Mouse (Mus musculus): ENCODE measurements around the gene Ncor2.
A peak's percentile ranks its signal among the peaks of the same experiment; 100 is the strongest.

The Ncor2 gene

DNA sequence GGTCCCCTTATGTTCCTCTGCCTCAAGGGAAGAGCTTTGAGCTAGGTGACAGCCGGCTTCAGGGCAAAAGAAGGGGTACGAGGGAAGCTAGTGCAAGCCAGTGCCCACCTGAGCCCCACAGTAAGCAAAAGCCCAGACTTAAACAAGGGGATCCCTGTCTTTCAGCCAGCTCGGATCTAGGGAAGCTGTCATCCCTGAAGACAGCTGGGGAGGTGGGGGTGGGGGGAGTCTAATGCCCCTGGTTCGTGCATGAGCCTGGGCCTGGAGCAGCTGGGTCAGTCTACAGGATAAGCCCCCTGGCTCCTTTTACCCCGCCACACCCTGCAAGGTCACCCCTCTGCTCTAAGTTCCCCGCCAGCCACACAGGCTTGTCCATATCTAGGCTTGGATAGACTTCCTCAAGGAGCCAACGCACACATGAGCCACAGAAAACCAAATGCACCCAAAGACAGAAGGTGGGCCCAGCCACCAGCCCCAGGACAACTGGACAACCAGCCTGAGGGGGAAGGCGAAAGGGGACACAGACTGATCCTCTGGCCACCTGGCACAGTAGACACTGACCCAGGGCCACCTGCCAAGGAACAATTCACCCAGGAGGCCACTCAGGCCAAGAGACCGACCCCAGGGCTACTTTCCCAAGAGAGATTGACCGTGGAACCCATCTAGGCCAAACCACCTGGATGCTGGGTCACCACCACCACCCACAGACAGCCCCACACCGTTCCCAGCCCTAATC lies 8.7 kb downstream of the Ncor2 start:
- no peak for DNase-seq (ENCODE audit: low spot score in 2 of 2)

GRCm38 (mm10) chr5:125168101-125168500 lies 10.9 kb downstream of the Ncor2 start:
- DNase-seq (ENCODE audit: low spot score in 2 of 2), result no peak

DNA sequence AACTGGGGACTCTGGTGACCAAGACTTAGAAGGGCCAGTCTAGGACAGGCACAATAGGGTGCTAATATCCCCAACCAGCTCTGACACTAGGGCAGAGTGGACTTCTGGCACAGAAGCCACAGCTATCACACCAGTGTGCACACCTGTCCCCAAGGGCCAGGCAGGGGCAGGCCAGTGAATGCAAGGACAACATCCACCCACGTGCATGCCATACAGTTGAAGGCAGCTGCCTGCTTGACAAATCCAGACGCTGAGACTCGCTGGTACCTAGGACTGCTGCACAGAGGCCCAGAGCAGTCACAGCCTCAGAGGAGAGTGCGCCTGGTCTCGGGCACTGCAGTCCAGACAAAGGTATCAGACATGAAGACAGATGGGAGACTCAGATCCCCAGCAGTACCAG lies 11.5 kb downstream of the Ncor2 start:
- no peak for DNase-seq (ENCODE audit: low spot score in 2 of 2)

GRCm38 (mm10) chr5:125165993-125166392 lies 13.0 kb downstream of the Ncor2 start:
- no peak for DNase-seq (ENCODE audit: low spot score in 2 of 2)

- DNase-seq (ENCODE audit: low spot score in 2 of 2), result peak in 1 of 2 experiments; percentile 41
Observed at GRCm38 (mm10) chr5:125164465-125165167, 14.4 kb downstream of the Ncor2 start.

GRCm38 (mm10) chr5:125163441-125164050 lies 15.5 kb downstream of the Ncor2 start:
- DNase-seq (ENCODE audit: low spot score in 2 of 2), result no peak

GRCm38 (mm10) chr5:125162461-125162860 lies 16.6 kb downstream of the Ncor2 start:
- no peak for DNase-seq (ENCODE audit: low spot score in 2 of 2)

DNA sequence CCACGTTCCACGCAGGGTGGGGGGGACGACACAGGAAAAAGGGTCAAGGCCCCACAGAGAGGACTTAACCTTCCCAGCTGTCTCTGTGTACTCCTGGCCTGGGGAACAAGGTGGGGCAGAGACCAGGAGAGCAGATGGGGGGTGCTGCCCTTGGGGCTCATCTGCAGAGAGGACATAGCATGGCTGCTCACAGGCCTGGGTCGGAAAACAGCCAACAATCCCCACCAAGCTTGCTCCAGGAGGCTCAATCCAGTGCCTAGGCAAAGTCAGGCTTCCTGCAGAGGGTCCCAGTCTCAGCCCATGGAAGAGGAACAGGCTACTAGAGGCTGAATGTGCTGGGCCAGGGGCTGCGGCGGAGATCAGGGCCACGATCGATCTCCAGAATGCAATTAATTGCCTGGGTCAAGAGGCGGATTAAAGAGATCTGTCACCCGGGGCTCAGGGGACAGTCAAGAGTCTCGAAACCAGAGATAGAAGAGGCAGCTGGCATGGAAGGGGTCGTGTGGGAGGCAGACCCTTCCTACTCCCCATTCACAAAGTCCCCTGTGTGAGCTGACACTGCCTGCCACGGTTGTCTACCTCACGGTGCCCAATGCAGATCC lies 19.1 kb downstream of the Ncor2 start:
- no peak for DNase-seq (ENCODE audit: low spot score in 2 of 2)

DNA sequence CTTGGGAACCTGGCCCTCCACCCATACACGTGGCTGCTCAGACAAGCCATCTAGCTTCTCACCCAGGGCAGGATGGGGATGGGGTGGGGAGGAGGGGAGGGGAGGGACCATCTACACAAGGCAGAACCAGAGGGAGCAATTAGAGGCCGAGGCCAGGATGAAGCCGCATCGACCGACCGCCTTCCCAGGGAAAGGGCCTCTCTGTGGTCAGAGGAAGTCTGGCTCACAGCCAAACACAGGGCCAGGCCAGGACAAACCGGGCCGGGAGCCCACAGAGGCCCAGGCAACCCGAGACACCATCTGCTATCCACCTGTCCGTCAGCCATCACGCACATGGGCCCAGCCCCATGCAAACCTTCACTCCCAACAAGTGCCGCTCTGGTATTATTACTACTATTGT lies 19.7 kb downstream of the Ncor2 start:
- no peak for DNase-seq (ENCODE audit: low spot score in 2 of 2)

- peak in 1 of 2 experiments; percentile 48 for DNase-seq (ENCODE audit: low spot score in 2 of 2)
Observed at GRCm38 (mm10) chr5:125158232-125158961, 20.6 kb downstream of the Ncor2 start.

GRCm38 (mm10) chr5:125157375-125158033 lies 21.5 kb downstream of the Ncor2 start:
- no peak for DNase-seq (ENCODE audit: low spot score in 2 of 2)

GRCm38 (mm10) chr5:125156418-125157205 lies 22.4 kb downstream of the Ncor2 start:
- no peak for DNase-seq (ENCODE audit: low spot score in 2 of 2)

DNA sequence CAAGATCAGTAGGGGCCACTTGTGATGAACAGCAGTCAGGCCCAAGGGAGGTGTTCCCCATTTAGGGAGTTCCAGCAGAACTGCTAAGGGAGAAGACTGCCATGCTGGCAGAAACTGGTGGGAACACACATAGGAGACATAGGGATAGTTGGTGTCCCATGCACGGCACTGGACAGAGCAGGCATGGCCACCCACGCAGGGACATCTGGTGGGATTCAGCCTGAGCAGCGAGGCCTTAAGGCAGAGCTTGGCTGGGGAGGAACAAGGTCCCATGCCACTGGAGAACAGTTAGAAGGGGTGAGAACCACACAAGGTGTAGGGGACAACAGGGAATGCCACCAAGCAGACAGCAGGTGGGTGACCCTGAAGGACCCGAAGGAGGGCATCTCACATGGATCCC lies 23.6 kb downstream of the Ncor2 start:
- no peak for DNase-seq (ENCODE audit: low spot score in 2 of 2)

- DNase-seq (ENCODE audit: low spot score in 2 of 2), result no peak
Observed at GRCm38 (mm10) chr5:125154989-125155388, 24.0 kb downstream of the Ncor2 start.

DNA sequence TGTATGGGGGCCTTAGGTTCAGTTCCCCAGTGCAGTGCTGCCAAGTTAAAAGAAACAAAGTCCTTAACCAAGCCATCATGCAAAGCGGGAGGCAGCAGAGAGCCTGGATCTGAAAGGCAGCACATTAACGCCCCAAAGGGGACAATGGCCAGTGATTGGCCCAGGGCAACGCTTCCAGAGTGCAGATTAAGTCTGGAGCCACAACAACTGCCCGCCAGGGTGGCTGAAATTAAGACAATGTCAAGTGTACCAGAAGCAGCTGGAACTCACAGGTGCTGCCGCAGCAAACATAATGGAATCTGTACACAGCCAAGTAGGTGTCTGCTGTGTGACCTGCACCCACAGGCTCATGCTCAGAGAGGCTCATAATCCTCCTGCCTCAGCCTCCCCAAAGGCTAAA lies 24.8 kb downstream of the Ncor2 start:
- no peak for DNase-seq (ENCODE audit: low spot score in 2 of 2)

DNA sequence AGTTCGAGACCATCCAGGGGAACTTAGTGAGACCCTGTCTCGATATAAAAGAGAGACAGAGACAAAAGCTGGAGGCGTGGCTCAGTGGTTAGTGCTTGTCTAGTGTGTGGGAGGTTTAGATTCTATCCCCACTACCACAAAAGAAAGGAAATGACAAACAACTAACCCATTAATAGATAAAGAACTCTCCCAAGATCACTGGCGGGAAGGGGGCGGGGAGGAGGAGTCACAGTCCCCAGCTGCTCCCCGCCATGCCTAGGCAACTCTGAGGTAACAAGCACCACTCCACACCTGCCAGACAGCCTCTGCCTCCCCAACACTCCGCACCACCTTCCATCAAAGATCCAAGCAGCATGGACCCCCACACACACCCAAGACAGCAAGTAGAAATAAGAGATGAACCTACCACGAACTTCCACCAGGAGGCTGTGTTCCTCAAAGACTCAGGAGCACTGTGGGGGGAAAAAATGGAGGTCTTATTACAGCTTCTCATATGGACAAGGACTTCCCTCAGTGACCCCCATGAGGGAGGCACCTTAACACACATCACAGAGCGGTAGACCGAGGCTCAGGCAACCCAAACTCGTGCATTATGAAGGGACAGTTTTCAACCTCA lies 25.7 kb downstream of the Ncor2 start:
- no peak for DNase-seq (ENCODE audit: low spot score in 2 of 2)

DNA sequence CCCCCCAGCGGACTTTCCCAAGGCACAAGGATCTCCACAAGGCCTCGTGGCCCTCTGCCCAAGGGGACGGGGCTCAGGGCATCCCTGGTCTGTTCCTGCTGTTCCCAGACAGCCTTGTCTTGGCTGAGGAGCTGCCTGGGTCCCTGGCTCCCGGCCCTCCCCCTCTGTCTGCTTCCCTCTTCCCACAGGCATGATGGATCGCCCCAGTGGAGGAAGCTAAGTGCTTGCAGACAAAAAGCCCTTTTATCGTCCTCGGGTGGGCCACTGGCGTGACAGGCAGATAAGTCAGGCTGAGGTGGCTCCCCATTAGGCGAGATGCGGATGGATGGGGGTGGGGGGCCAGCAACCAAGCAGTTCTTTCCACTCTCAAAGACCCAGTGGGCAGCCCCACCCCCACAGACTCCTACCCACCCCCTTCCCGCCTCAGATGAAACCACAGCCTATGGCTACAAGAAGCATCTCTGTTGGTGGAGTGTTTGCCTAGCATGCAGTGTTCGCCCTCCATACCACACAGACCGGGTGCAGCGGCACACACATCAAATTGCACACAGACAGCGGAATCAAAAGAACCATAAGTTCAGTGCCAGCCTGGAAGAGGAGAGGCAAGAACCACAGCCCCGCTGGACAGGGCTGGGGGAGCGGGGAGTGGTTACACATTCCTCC lies 27.0 kb downstream of the Ncor2 start:
- no peak for DNase-seq (ENCODE audit: low spot score in 2 of 2)

DNA sequence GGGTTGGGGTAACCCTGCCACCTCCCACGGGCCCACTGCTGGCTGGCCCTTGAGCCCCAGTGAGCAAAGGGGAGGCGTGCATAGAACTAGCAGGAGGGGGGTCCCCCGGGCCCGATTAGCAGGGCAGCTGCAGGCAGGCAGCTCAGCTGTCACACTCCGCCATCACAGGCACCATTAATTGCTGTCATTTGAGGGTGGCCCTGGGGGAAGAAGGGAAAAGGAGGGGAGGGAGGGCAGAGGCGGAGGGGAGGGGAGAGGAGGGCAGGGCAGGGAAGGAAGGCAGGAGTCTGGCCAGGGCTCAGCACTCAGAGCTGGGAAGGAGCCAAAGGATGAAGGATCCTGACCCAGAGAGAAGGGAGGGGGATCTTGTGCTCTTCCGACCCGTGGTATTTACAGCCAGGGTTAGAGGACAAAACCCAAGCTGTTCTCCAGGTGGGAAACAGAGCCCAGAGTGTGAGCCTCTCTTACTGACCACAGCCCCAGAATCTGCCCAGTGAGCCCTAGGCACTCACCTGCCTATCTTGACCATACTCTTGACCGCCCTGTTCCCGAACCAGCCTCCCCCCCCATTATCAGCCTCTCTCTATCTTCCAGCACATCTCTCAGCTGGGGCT lies 28.0 kb downstream of the Ncor2 start:
- no peak for DNase-seq (ENCODE audit: low spot score in 2 of 2)

DNA sequence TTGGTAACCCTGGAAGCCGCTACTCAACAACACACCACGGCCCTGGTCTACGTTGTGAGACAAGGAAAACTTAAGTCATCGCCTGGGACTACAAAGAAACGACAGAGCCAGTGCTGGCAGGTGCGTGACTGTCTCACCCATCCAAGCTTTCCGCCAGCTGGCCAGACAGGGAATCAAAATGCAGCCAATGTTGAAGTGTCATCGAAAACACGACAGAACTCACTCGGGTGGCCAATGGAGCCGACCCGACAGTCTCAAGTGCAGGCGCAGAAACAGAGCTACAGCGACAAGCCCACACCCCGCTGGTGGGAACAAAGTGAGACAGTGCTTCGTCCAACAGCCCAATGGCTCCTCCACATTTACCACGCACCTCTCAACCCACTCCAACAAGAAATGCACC lies 29.9 kb downstream of the Ncor2 start:
- DNase-seq (ENCODE audit: low spot score in 2 of 2), result no peak
